Mouse (Mus musculus) G1E (cell line): ENCODE data around the gene Arhgef19. TPM values are rescaled to one million over a fixed set of nuclear protein-coding genes. Genes with fewer than 3 reads are reported as not detected.
A peak's percentile ranks its signal among the peaks of the same experiment; 100 is the strongest.

Experiments
- ATAC-seq: 2 replicates; pipeline ENCODE4 v1.8.0; 2016; ENCODE audit warnings: mild to moderate bottlenecking; ENCODE audit not compliant: insufficient number of reproducible peaks, poor library complexity, low FRiP score, severe bottlenecking; ENCODE audit errors: extremely low read depth
- DNase-seq: peaks from one replicate; pipeline ENCODE4 v3.0.0; 2012; ENCODE audit warnings: low spot score
- H3K27me3 ChIP-seq: 2 replicates; pipeline ENCODE4 v1.6.1; 2012; ENCODE audit warnings: mild to moderate bottlenecking, low read length, inconsistent platforms; ENCODE audit not compliant: insufficient read depth
- H3K36me3 ChIP-seq: replicated peaks from 2 replicates; pipeline ENCODE3; 2012; ENCODE audit warnings: mild to moderate bottlenecking, inconsistent platforms
- H3K4me1 ChIP-seq: 2 replicates; pipeline ENCODE4 v1.6.1; 2012; ENCODE audit warnings: low read depth, low read length, inconsistent platforms, mixed read lengths; ENCODE audit not compliant: insufficient read depth
- H3K4me3 ChIP-seq: 2 replicates; pipeline ENCODE4 v1.5.1; 2012; ENCODE audit warnings: low read depth, mild to moderate bottlenecking, inconsistent platforms, low read length, moderate library complexity, mixed read lengths
- H3K9me3 ChIP-seq: replicated peaks from 2 replicates; pipeline ENCODE4 v1.6.1; 2012; ENCODE audit warnings: inconsistent platforms
- CTCF ChIP-seq: IDR thresholded peaks from 2 replicates; pipeline ENCODE4 v1.5.1; 2012; ENCODE audit warnings: low read depth, low read length, inconsistent platforms, mixed read lengths
- GATA1 ChIP-seq: IDR thresholded peaks from 2 replicates; pipeline ENCODE4 v1.6.1; 2012; ENCODE audit warnings: borderline replicate concordance, low read length, inconsistent platforms, mixed read lengths
- GATA2 ChIP-seq: IDR thresholded peaks from 2 replicates; pipeline ENCODE4 v1.6.1; 2012; ENCODE audit warnings: low read depth, low read length, inconsistent platforms, borderline replicate concordance
- POLR2AphosphoS5 ChIP-seq: IDR thresholded peaks from 2 replicates; pipeline ENCODE4 v1.6.1; 2012; ENCODE audit warnings: low read depth, low read length, inconsistent platforms; ENCODE audit not compliant: insufficient replicate concordance
- TAL1 ChIP-seq: conservative IDR thresholded peaks from 2 replicates; pipeline ENCODE4 v1.6.1; 2012; ENCODE audit warnings: low read depth, low read length, inconsistent platforms, mixed read lengths
- polyA plus RNA-seq: library from polyadenylated mRNA; stranded (reverse); fragments of >175 nt; gene quantifications from 2 replicates; pipeline ENCODE4 v1.2.3, GENCODE M21; 2012
- total RNA-seq, 2 experiments: library from RNA; stranded (forward) in 1 of 2; stranded (reverse) in 1 of 2; fragments of 200-1000 nt in 1 of 2; fragments of >200 nt in 1 of 2; fragmentation: Nextera tagmentation in 1 of 2; gene quantifications; 2 replicates each; pipeline ENCODE4 v1.2.3; 2014 to 2017

Gene Arhgef19
- total and polyA plus RNA-seq, 3 experiments = not detected

GRCm38 (mm10) chr4:141257440-141257839 is 18.1 kb downstream of the Arhgef19 start:
- Histone ChIP-seq H3K4me1 (no peaks in the 10 kb centered on the region), H3K36me3 (no peaks in the 10 kb centered on the region), H3K9me3 (no peaks in the 10 kb centered on the region), H3K4me3 (no peak overlapping the region), H3K27me3 (peaks cover 9% of the 10 kb centered on the region; the same call in 1 of the 2 replicates)
- peak; percentile 80 for TF ChIP-seq CTCF
- no peak for TF ChIP-seq GATA1
- ATAC-seq (no peak), DNase-seq (no peak)

- no peaks in the 10 kb centered on the region for H3K4me1 ChIP-seq
- no peak overlapping the region for H3K4me3 ChIP-seq
- H3K27me3 ChIP-seq = peaks cover 3% of the 10 kb centered on the region; the same call in 1 of the 2 replicates
- DNase-seq (no peak), ATAC-seq (no peak)
- TF ChIP-seq GATA1 (no peak), CTCF (no peak), TAL1 (no peak), GATA2 (no peak), POLR2AphosphoS5 (no peak)
- H3K36me3 ChIP-seq = no peaks in the 10 kb centered on the region
- H3K9me3 ChIP-seq = no peaks in the 10 kb centered on the region; the same call in 1 of the 2 replicates
Measured at GRCm38 (mm10) chr4:141259413-141259812, 20.1 kb downstream of the Arhgef19 start.

- H3K27me3 ChIP-seq = no peaks in the 10 kb centered on the region; the same call in 1 of the 2 replicates
- no peak overlapping the region for H3K4me3 ChIP-seq
- TF ChIP-seq TAL1 (no peak), GATA2 (no peak), CTCF (no peak), POLR2AphosphoS5 (no peak), GATA1 (no peak)
- no peaks in the 10 kb centered on the region for H3K36me3 ChIP-seq
- no peak for DNase-seq
- no peaks in the 10 kb centered on the region; the same call in 1 of the 2 replicates for H3K9me3 ChIP-seq
- ATAC-seq = no peak
- no peaks in the 10 kb centered on the region for H3K4me1 ChIP-seq
Measured at GRCm38 (mm10) chr4:141260007-141260723, 20.9 kb downstream of the Arhgef19 start.

- no peaks in the 10 kb centered on the region; the same call in 1 of the 2 replicates for H3K9me3 ChIP-seq
- no peaks in the 10 kb centered on the region for H3K27me3 ChIP-seq
- no peak overlapping the region for H3K4me3 ChIP-seq
- DNase-seq (no peak), ATAC-seq (no peak)
- no peak for TF ChIP-seq TAL1
- TF ChIP-seq CTCF = no peak
- TF ChIP-seq GATA1 = no peak
- no peak for TF ChIP-seq GATA2
- TF ChIP-seq POLR2AphosphoS5 = no peak
- H3K4me1 ChIP-seq = no peaks in the 10 kb centered on the region
- no peaks in the 10 kb centered on the region for H3K36me3 ChIP-seq
Measured at GRCm38 (mm10) chr4:141262906-141263637, 23.8 kb downstream of the Arhgef19 start.

GRCm38 (mm10) chr4:141265979-141266637 is 26.8 kb downstream of the Arhgef19 start:
- ATAC-seq (no peak), DNase-seq (no peak)
- Histone ChIP-seq H3K36me3 (no peaks in the 10 kb centered on the region), H3K27me3 (peaks cover 3% of the 10 kb centered on the region; the same call in 1 of the 2 replicates), H3K4me1 (no peaks in the 10 kb centered on the region), H3K4me3 (no peak overlapping the region), H3K9me3 (no peaks in the 10 kb centered on the region; the same call in 1 of the 2 replicates)
- TF ChIP-seq CTCF = no peak
- no peak for TF ChIP-seq POLR2AphosphoS5
- no peak for TF ChIP-seq GATA2
- TF ChIP-seq GATA1 = no peak
- no peak for TF ChIP-seq TAL1

GRCm38 (mm10) chr4:141267250-141267649 is 28.0 kb downstream of the Arhgef19 start:
- Histone ChIP-seq H3K36me3 (no peaks in the 10 kb centered on the region), H3K4me3 (no peak overlapping the region), H3K4me1 (no peaks in the 10 kb centered on the region), H3K27me3 (peaks cover 3% of the 10 kb centered on the region; the same call in 1 of the 2 replicates), H3K9me3 (no peaks in the 10 kb centered on the region; the same call in 1 of the 2 replicates)
- ATAC-seq = no peak
- TF ChIP-seq CTCF = no peak
- no peak for TF ChIP-seq GATA1
- no peak for TF ChIP-seq POLR2AphosphoS5
- no peak for TF ChIP-seq GATA2
- no peak for TF ChIP-seq TAL1
- no peak for DNase-seq
